Mouse (Mus musculus) kidney, adult 2 months (tissue): ENCODE data around the gene Arhgef18.

Source experiments
- CTCF ChIP-seq: fragments of 200-500 bp; conservative IDR thresholded peaks from 2 replicates; pipeline ENCODE4 v1.5.1; 2011; ENCODE audit warnings: low read depth, mild to moderate bottlenecking, control low read depth, low read length, moderate library complexity, mixed read lengths; ENCODE audit not compliant: insufficient read depth, insufficient read length
- POLR2A ChIP-seq: fragments of 200-500 bp; IDR thresholded peaks from one replicate; pipeline ENCODE4 v1.6.1; 2011; ENCODE audit warnings: low read depth, low read length, control low read depth

DNA sequence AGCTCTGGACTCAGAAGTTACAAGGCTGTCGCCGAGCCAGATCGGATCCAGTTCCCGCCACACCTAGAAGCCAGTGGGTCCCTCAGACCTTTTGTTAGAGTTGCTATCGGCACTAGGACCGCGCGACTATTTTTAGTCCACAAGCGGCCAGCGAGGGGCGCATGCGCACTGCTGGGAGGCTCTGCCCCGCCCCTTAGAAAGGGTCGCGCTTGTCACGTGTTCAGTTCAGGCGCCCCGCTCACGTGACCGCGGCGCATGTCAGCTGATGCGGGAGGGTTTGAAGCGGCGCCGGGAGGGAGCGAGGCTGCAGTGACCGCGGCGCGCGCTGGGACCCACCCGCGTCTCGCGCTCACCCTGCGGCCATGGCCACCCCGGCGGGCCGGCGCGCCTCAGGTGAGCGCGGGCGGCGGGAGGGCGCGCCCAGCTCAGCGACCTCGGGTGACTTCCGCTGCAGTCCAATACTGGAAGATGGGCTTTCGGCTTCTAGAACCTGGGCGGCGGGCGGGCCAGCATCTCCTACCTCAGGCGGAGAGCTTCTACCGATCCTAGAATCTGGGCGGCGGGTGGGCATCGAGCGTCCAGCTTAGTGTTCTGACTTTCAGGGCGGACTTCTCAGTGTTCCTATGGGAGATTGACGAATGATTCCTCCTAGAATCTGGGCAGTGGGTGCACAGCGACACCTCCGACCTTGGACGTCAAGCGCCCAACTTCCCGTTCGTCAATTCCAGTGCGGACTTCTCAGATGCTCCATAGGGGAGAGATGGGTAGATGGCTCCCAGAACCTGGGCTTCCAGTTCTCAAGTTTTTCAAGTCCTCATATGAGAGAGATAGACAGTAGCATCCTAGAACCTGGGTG, 107.7 kb downstream of the Arhgef18 start, which contains the start of gene Mcoln1:
- no peak for TF ChIP-seq CTCF
- peak; percentile 75 for TF ChIP-seq POLR2A
